Mouse (Mus musculus) small intestine, adult 2 months (tissue): Measurements from ENCODE around the gene Abcc12.

ENCODE experiments used
- CTCF ChIP-seq: fragments of 200-500 bp; IDR thresholded peaks from 2 replicates; pipeline ENCODE4 v1.5.1; 2012; ENCODE audit warnings: low read depth, mild to moderate bottlenecking, control low read depth, inconsistent platforms, low read length, moderate library complexity, mixed read lengths; ENCODE audit not compliant: insufficient replicate concordance, insufficient read length; ENCODE audit errors: extremely low read depth
- POLR2A ChIP-seq: fragments of 200-500 bp; IDR thresholded peaks from 2 replicates; pipeline ENCODE4 v1.6.1; 2012; ENCODE audit warnings: low read depth, mild to moderate bottlenecking, control low read depth, inconsistent platforms, low read length, moderate library complexity

GRCm38 (mm10) chr8:86624915-86625314, 44.4 kb upstream of the Abcc12 start:
- no peak for TF ChIP-seq CTCF
- no peak for TF ChIP-seq POLR2A
